Mouse (Mus musculus) limb, embryonic 15.5 days (tissue): ENCODE data around the gene Six4. TPM values are rescaled to one million over a fixed set of nuclear protein-coding genes. Genes with fewer than 3 reads are reported as not detected.
A peak's percentile ranks its signal among the peaks of the same experiment; 100 is the strongest.
"Not testable (repeated sequence)": the region's sequence is repeated elsewhere in the genome, so short reads cannot be mapped to it uniquely, and the experiment has no call there.

Source experiments
- ATAC-seq: fragments of 200-750 bp; cut with Nextera tagmentation; 2 replicates; pipeline ENCODE4 v1.8.0; 2017; ENCODE audit warnings: low read depth, moderate TSS enrichment; ENCODE audit not compliant: insufficient number of reproducible peaks, low FRiP score, low TSS enrichment
- H3K27ac ChIP-seq: fragments of 300-500 bp; sonication (generic); 2 replicates; pipeline ENCODE4 v1.5.1; 2015; ENCODE audit warnings: moderate library complexity, mild to moderate bottlenecking, inconsistent platforms
- H3K27me3 ChIP-seq: fragments of 300-500 bp; sonication (generic); 2 replicates; pipeline ENCODE4 v1.6.1; 2015; ENCODE audit warnings: inconsistent platforms
- H3K36me3 ChIP-seq: fragments of 300-500 bp; sonication (generic); 2 replicates; pipeline ENCODE4 v1.6.1; 2015; ENCODE audit warnings: inconsistent platforms
- H3K4me1 ChIP-seq: fragments of 300-500 bp; sonication (generic); 2 replicates; pipeline ENCODE4 v1.6.1; 2015; ENCODE audit warnings: inconsistent platforms
- H3K4me2 ChIP-seq: fragments of 300-500 bp; sonication (generic); 2 replicates; pipeline ENCODE4 v1.6.1; 2015; ENCODE audit warnings: mild to moderate bottlenecking, inconsistent platforms
- H3K4me3 ChIP-seq: fragments of 300-500 bp; sonication (generic); 2 replicates; pipeline ENCODE4 v1.5.1; 2015; ENCODE audit warnings: mild to moderate bottlenecking, inconsistent platforms
- H3K9ac ChIP-seq: fragments of 300-500 bp; sonication (generic); 2 replicates; pipeline ENCODE4 v1.6.1; 2015; ENCODE audit warnings: inconsistent platforms
- H3K9me3 ChIP-seq: fragments of 300-500 bp; sonication (generic); 2 replicates; pipeline ENCODE4 v1.6.1; 2016; ENCODE audit warnings: inconsistent platforms
- WGBS: fragments of 180-500 bp; shearing (Covaris S2); methylation state at CpG from one replicate; pipeline ENCODE4 v1.1.7; 2015; 5-methylcytosine and 5-hydroxymethylcytosine counted together
- polyA plus RNA-seq: library from polyadenylated mRNA; unstranded; fragments of >200 nt; fragmentation: Nextera tagmentation; extraction: Ambion mirVana; gene quantifications from 2 replicates; pipeline ENCODE4 v1.2.1, GENCODE M21; 2015

Six4 gene
- polyA plus RNA-seq, 1 experiment from 2014 or later = 4.3 TPM

- Histone ChIP-seq H3K9me3 (no peaks in the 10 kb centered on the region), H3K9ac (peak overlapping the region; percentile 58), H3K4me3 (peak overlapping the region; percentile 76), H3K27me3 (no peaks in the 10 kb centered on the region), H3K4me1 (peaks cover 26% of the 10 kb centered on the region), H3K27ac (peak overlapping the region; percentile 86), H3K36me3 (0 out of 2 replicates have a peak, but pooled peaks cover 12% of the 10 kb centered on the region), H3K4me2 (peak overlapping the region; percentile 92)
- no peak for ATAC-seq
- WGBS = 1% methylated on average over 42 of the region's 44 CpGs
These were observed 1.5 kb downstream of the Six4 start for GRCm38 (mm10) chr12:73111561-73112325.

DNA sequence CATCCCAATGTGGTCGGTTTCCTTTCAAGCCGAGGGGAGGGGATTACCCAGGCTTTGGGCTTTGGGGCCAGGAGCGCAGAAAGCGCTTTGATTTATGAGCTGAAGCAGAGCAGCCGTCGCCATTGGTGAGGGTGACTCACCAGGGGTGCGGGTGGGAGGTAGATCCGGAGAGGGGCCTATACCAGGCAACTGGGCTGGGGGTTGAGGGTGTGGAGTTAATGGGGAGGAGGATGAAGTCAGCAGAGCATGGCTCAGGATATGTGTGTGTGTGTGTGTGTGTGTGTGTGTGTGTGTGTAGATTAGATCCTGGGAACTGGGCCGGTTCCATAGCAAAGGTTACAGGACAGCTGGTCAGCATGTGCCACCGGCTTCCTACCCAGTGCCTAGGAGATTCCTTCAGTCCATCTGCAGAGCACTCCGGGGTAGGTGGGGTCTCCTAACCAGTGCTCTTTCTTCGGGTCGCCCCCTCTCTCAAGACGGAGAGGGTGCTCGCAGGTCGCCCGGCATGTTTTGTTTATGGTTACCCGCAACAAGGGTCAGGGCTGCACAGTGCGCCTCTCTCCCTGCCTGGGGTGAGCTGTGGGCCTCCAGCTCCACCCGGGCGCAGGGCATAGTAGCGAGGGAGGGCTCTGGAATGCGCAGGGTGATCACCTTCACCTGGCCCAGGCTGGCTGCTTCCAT, 2.7 kb downstream of the Six4 start:
- no peaks in the 10 kb centered on the region for H3K27me3 ChIP-seq
- peaks cover 26% of the 10 kb centered on the region for H3K4me1 ChIP-seq
- peak; percentile 57; the same call in 1 of the 2 replicates for ATAC-seq
- H3K4me2 ChIP-seq = peak overlapping the region; percentile 92
- H3K4me3 ChIP-seq = peak overlapping the region; percentile 76
- H3K9ac ChIP-seq = 0 out of 2 replicates have a peak overlapping the region, but pooled peaks have one; percentile 58
- 3% methylated on average over 23 of the region's 23 CpGs for WGBS
- H3K9me3 ChIP-seq = no peaks in the 10 kb centered on the region
- H3K36me3 ChIP-seq = 0 out of 2 replicates have a peak, but pooled peaks cover 12% of the 10 kb centered on the region
- H3K27ac ChIP-seq = peak overlapping the region; percentile 40

DNA sequence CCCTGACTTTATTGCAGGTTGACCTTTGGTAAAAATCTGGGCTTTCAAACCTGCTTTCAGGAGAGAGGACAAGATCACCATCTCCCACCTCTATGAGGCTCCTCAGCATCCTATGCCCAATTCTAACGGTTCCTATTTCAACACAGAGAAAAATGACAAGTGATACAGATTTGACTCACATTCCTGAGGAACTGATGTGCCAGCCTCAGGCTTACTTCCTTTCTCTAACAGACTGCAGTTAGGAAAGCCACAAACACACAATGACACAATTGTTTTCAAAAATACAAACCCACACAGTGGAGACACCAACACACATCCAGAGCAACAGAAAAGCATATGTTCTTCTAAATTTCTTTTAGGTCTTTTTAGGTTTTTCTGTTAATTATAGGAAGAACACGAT, 5.4 kb downstream of the Six4 start:
- H3K36me3 ChIP-seq = peaks cover 28% of the 10 kb centered on the region
- no peaks in the 10 kb centered on the region for H3K27me3 ChIP-seq
- 63% methylated on average over 2 of the region's 2 CpGs for WGBS
- peaks cover 21% of the 10 kb centered on the region for H3K4me1 ChIP-seq
- no peak overlapping the region for H3K9ac ChIP-seq
- H3K27ac ChIP-seq = no peak overlapping the region
- H3K4me2 ChIP-seq = no peak overlapping the region
- H3K9me3 ChIP-seq = no peaks in the 10 kb centered on the region
- ATAC-seq = no peak
- H3K4me3 ChIP-seq = no peak overlapping the region

- no peaks in the 10 kb centered on the region for H3K27me3 ChIP-seq
- H3K27ac ChIP-seq = no peak overlapping the region
- no peak overlapping the region for H3K9ac ChIP-seq
- no peaks in the 10 kb centered on the region for H3K4me1 ChIP-seq
- peaks cover 32% of the 10 kb centered on the region for H3K36me3 ChIP-seq
- H3K4me2 ChIP-seq = no peak overlapping the region
- H3K9me3 ChIP-seq = no peaks in the 10 kb centered on the region
- no peak for ATAC-seq
- H3K4me3 ChIP-seq = no peak overlapping the region
- 75% methylated on average over 12 of the region's 12 CpGs for WGBS
These were observed 9.5 kb downstream of the Six4 start for GRCm38 (mm10) chr12:73103713-73104112.

DNA sequence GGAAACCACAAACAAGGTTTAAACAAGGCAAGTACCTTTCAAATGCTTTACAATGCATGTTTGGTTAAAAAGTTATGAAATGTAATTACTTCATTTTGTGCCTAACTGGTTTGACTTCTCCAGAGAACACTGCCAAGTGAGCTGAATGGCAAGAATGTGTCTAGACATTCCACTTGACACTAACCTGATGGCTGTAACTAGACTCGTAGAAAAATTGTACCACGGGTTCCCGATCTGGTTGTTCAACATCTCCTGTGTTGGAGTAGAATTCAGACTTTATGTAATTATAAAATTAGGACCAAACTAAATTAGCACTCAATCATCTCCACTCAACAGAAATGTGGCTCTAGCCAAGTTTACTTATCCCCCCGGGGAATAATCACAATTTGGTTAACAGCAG, 14.7 kb downstream of the Six4 start:
- 74% methylated on average over 4 of the region's 4 CpGs for WGBS

DNA sequence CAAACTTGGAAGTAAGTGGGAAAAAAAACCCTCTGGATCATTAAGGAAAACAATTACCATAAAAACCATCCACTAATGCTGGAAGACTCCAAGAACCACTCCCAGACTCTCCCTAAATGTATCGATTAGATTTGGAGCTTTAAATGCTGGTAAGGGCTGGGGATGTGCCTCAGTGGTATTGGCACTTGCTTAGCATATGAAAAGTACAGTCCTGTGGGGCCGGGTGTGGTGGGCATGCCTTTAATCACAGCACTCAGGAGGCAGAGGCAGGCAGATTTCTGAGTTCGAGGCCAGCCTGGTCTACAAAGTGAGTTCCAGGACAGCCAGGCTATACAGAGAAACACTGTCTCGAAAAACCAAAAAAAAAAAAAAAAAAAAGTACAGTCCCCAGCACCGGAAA, 17.1 kb downstream of the Six4 start:
- not testable (repeated sequence) for H3K4me2 ChIP-seq, H3K27ac ChIP-seq, H3K9me3 ChIP-seq, ATAC-seq, H3K36me3 ChIP-seq, H3K4me1 ChIP-seq, H3K27me3 ChIP-seq, H3K4me3 ChIP-seq, H3K9ac ChIP-seq
- WGBS = 91% methylated on average over 5 of the region's 5 CpGs

More for the DNA sequence above, 14.7 kb downstream of the Six4 start:
- no peak overlapping the region for H3K4me3 ChIP-seq
- no peak overlapping the region for H3K4me2 ChIP-seq
- no peak for ATAC-seq
- H3K27me3 ChIP-seq = no peaks in the 10 kb centered on the region
- no peak overlapping the region for H3K9ac ChIP-seq
- no peaks in the 10 kb centered on the region for H3K4me1 ChIP-seq
- H3K36me3 ChIP-seq = peaks cover 13% of the 10 kb centered on the region
- H3K9me3 ChIP-seq = no peaks in the 10 kb centered on the region
- H3K27ac ChIP-seq = no peak overlapping the region

DNA sequence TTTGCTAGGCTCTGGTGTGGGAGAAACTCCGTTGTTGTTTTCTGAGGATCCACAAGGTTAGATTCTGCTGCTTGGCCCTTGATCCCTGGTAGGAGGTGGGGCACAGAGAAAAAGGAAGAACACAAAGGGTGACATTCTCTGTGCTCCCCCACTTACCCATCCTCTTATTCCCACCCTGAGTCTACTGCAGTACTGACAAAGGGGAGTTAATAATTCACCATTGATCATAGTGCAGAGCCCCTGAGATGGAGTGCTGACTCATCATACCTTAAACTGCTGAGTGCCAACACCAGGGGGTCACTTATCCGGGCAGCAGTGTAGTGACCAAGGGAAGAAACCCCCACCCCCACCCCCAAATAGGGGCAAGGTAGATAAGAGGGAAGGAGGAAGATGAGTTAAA, 18.7 kb downstream of the Six4 start:
- Histone ChIP-seq H3K4me1 (no peaks in the 10 kb centered on the region), H3K9ac (no peak overlapping the region), H3K27me3 (no peaks in the 10 kb centered on the region), H3K27ac (no peak overlapping the region), H3K36me3 (no peaks in the 10 kb centered on the region), H3K4me3 (no peak overlapping the region), H3K4me2 (no peak overlapping the region), H3K9me3 (no peaks in the 10 kb centered on the region)
- no peak for ATAC-seq
- 37% methylated on average over 2 of the region's 2 CpGs for WGBS

GRCm38 (mm10) chr12:73094189-73094588, 19.1 kb downstream of the Six4 start:
- no peak overlapping the region for H3K4me2 ChIP-seq
- no peaks in the 10 kb centered on the region for H3K4me1 ChIP-seq
- H3K4me3 ChIP-seq = no peak overlapping the region
- WGBS = 74% methylated on average over 2 of the region's 2 CpGs
- no peak overlapping the region for H3K27ac ChIP-seq
- H3K36me3 ChIP-seq = no peaks in the 10 kb centered on the region
- no peak overlapping the region for H3K9ac ChIP-seq
- no peak for ATAC-seq
- H3K9me3 ChIP-seq = no peaks in the 10 kb centered on the region
- no peaks in the 10 kb centered on the region for H3K27me3 ChIP-seq

DNA sequence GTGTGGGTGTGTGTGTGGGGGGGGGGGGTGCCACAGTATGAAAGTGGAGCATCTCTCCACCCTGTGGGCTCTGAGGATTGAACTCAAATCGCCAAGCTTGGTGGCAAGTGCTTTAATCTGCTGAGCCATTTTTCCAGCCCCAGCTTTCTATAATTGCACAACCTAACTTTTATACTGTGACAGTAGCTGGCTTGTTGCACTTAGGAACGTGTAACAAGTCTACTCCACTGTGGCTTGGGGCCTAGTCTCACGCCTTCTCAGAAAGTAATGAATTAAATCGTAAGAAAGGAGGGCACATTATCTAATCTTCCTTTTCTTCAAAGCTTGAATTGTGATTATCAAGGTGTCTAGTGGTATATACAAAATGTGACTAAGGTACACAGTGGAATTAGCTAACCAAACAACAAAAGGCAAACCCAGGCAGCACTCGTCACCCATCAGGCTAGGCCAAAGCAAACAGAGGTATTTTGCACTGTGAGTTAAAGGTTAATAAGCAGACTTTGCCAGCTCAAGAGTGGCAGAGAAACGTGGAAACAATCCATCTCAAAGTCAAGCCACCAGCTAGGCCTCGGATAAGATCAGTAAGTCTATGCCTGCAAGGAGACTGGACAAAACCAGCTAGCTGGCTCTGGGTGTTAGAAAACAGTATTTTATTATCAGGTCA, 22.5 kb downstream of the Six4 start:
- Histone ChIP-seq H3K27ac (no peak overlapping the region), H3K4me2 (no peak overlapping the region), H3K27me3 (no peaks in the 10 kb centered on the region), H3K36me3 (no peaks in the 10 kb centered on the region), H3K4me3 (no peak overlapping the region), H3K9ac (no peak overlapping the region), H3K4me1 (no peaks in the 10 kb centered on the region), H3K9me3 (no peaks in the 10 kb centered on the region)
- 75% methylated on average over 7 of the region's 7 CpGs for WGBS
- no peak for ATAC-seq

DNA sequence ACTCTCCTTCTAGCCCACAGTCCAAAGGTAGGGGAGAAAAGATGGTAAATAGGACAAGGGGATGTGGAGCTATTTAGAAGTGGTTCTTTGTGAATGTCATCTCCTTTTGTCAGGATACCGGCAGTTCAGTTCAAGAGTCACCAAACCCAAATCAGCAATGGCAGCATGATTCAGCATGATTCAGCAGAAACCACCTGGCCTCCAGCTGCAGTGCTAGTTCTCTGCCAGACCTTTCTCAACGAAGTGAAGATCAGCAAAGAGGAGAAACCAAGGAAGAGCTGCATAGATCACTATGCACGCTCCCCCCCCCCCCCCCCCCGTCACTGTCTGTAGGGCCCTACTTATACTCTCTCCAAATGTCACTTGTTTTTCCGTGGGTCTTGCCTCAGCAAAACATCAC, 24.3 kb downstream of the Six4 start:
- H3K4me1 ChIP-seq = no peaks in the 10 kb centered on the region
- no peaks in the 10 kb centered on the region for H3K9me3 ChIP-seq
- H3K27ac ChIP-seq = no peak overlapping the region
- no peaks in the 10 kb centered on the region for H3K27me3 ChIP-seq
- 68% methylated on average over 5 of the region's 5 CpGs for WGBS
- H3K9ac ChIP-seq = no peak overlapping the region
- no peaks in the 10 kb centered on the region for H3K36me3 ChIP-seq
- no peak overlapping the region for H3K4me2 ChIP-seq
- ATAC-seq = no peak
- H3K4me3 ChIP-seq = no peak overlapping the region

DNA sequence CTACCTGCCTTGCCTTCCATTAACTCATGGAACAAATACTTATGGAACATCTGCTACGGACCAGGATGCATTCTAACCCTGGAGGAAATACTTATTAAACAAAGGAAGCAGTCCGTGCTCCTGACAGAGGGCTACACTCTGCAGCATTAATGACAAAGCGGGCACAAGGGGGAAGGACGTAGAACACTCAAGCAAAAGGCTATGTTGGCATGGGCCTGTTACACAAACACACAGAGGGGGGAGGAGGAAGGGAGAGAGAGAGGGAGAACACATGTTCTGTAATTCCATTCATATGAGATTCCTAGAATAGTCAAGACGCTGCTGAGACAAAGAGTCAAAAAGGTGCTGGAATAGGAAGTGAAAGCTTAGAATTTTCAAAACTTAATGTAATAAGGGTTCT, 24.8 kb downstream of the Six4 start:
- no peak for ATAC-seq
- H3K4me1 ChIP-seq = no peaks in the 10 kb centered on the region
- WGBS = 66% methylated on average over 5 of the region's 5 CpGs
- no peaks in the 10 kb centered on the region for H3K36me3 ChIP-seq
- no peak overlapping the region for H3K27ac ChIP-seq
- no peaks in the 10 kb centered on the region for H3K27me3 ChIP-seq
- no peak overlapping the region for H3K9ac ChIP-seq
- H3K9me3 ChIP-seq = no peaks in the 10 kb centered on the region
- no peak overlapping the region for H3K4me2 ChIP-seq
- H3K4me3 ChIP-seq = no peak overlapping the region

DNA sequence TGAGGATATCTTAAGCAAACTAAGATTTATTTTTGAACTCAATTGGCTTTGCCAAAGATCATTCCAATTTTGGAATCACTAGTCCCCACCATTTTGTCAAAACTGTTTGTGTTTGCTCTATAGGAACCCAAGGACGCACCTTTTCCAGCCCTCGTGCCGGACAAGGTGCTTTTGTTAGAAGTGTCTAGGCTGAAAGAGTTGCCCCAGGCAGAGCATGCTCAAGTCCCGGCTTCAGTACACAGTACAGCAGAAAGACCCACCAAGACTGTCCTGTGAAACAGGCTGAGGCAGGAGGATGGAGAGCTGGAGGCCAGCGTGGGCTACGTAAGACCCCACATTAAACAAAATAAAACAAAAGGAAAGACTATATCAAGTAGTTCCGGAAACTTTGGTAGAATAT, 26.2 kb downstream of the Six4 start:
- no peaks in the 10 kb centered on the region for H3K4me1 ChIP-seq
- ATAC-seq = no peak
- no peak overlapping the region for H3K4me2 ChIP-seq
- H3K27ac ChIP-seq = no peak overlapping the region
- no peaks in the 10 kb centered on the region for H3K36me3 ChIP-seq
- H3K4me3 ChIP-seq = no peak overlapping the region
- no peaks in the 10 kb centered on the region for H3K27me3 ChIP-seq
- H3K9ac ChIP-seq = no peak overlapping the region
- no peaks in the 10 kb centered on the region for H3K9me3 ChIP-seq
- WGBS = 74% methylated on average over 7 of the region's 7 CpGs
